Mouse (Mus musculus) central nervous system, embryonic 11.5 days (tissue): Measurements from ENCODE around the gene Tmem170. TPM values are rescaled to one million over a fixed set of nuclear protein-coding genes. Genes with fewer than 3 reads are reported as not detected.

ENCODE experiments used
- polyA plus RNA-seq: library from polyadenylated mRNA; depleted of rRNA; stranded (reverse); fragments of >200 nt; gene quantifications from 2 replicates; pipeline ENCODE4 v1.2.3, GENCODE M21; 2012; rRNA removed

Tmem170 gene
- 4.7 and 6.6 TPM in 2 replicates for polyA plus RNA-seq

GRCm38 (mm10) chr8:111876355-111876948 lies at the start of gene Tmem170:
Tmem170 (minus strand) TSS chr8:111876750.

GRCm38 (mm10) chr8:111909621-111910450 lies 33.3 kb upstream of the Tmem170 start, which contains the start of gene Chst5:
Chst5 (minus strand) TSS chr8:111910447.

GRCm38 (mm10) chr8:111853861-111854501 lies 22.6 kb downstream of the Tmem170 start, which contains the start of gene Cfdp1:
Cfdp1 (minus strand) TSS chr8:111854291.

Other genes starting within 250 kb of the Tmem170 start
- 0.18 and 0.29 TPM in 2 replicates for gene Ldhd, start 246.4 kb downstream of the Tmem170 start, polyA plus RNA-seq
- 18.8 and 22.1 TPM in 2 replicates for gene Zfp1, start 233.3 kb downstream of the Tmem170 start, polyA plus RNA-seq
- gene Ctrb1, start 185.7 kb downstream of the Tmem170 start, polyA plus RNA-seq, result 0.21 and 0.40 TPM in 2 replicates
- 53.9 and 63.9 TPM in 2 replicates for gene Bcar1, start 132.9 kb downstream of the Tmem170 start, polyA plus RNA-seq
- gene Cfdp1, start 22.5 kb downstream of the Tmem170 start, polyA plus RNA-seq, result 157 and 309 TPM in 2 replicates
- gene Chst5, start 33.7 kb upstream of the Tmem170 start, polyA plus RNA-seq, result 0.89 and 2.1 TPM in 2 replicates
- gene Tmem231, start 57.1 kb upstream of the Tmem170 start, polyA plus RNA-seq, result 11.2 and 13.9 TPM in 2 replicates
- gene Gabarapl2, start 64.0 kb upstream of the Tmem170 start, polyA plus RNA-seq, result 91.3 and 134 TPM in 2 replicates
- 13.8 and 14.9 TPM in 2 replicates for gene Adat1, start 115.6 kb upstream of the Tmem170 start, polyA plus RNA-seq
- 138 and 156 TPM in 2 replicates for gene Kars, start 134.6 kb upstream of the Tmem170 start, polyA plus RNA-seq
- gene Terf2ip, start 134.6 kb upstream of the Tmem170 start, polyA plus RNA-seq, result 21.1 and 24.5 TPM in 2 replicates
- 0.52 and 0.57 TPM in 2 replicates for gene Gm6793, start 138.3 kb upstream of the Tmem170 start, polyA plus RNA-seq